Mouse (Mus musculus) testis, adult 2 months (tissue): ENCODE data around the gene Taf10. TPM values are rescaled to one million over a fixed set of nuclear protein-coding genes. Genes with fewer than 3 reads are reported as not detected.

Experiments used
- H3K27ac ChIP-seq: fragments of 200-500 bp; 2 replicates; pipeline ENCODE4 v1.5.1; 2012; ENCODE audit warnings: low read depth, low read length; ENCODE audit not compliant: control insufficient read depth, insufficient read depth
- H3K27me3 ChIP-seq: fragments of 200-500 bp; 2 replicates; pipeline ENCODE4 v1.6.1; 2012; ENCODE audit warnings: mild to moderate bottlenecking, low read length, moderate library complexity; ENCODE audit not compliant: control insufficient read depth, insufficient read depth
- H3K36me3 ChIP-seq: fragments of 200-500 bp; 2 replicates; pipeline ENCODE4 v1.6.1; 2012; ENCODE audit warnings: mild to moderate bottlenecking, low read length; ENCODE audit not compliant: control insufficient read depth, insufficient read depth
- H3K4me1 ChIP-seq: fragments of 200-500 bp; 2 replicates; pipeline ENCODE4 v1.6.1; 2012; ENCODE audit warnings: low read length; ENCODE audit not compliant: control insufficient read depth, insufficient read depth
- H3K4me3 ChIP-seq: fragments of 200-500 bp; 2 replicates; pipeline ENCODE4 v1.5.1; 2012; ENCODE audit warnings: low read depth, mild to moderate bottlenecking, low read length, moderate library complexity, mixed read lengths; ENCODE audit not compliant: control insufficient read depth
- CTCF ChIP-seq: fragments of 200-500 bp; IDR thresholded peaks from 2 replicates; pipeline ENCODE4 v1.5.1; 2012; ENCODE audit warnings: low read depth, mild to moderate bottlenecking, inconsistent platforms, low read length, moderate library complexity; ENCODE audit not compliant: control insufficient read depth, insufficient read depth, insufficient replicate concordance
- POLR2A ChIP-seq: fragments of 200-500 bp; IDR thresholded peaks from 2 replicates; pipeline ENCODE4 v1.6.1; 2012; ENCODE audit warnings: low read depth, mild to moderate bottlenecking, inconsistent platforms, low read length, moderate library complexity; ENCODE audit not compliant: control insufficient read depth
- polyA plus RNA-seq: library from polyadenylated mRNA; depleted of rRNA; stranded (reverse); fragments of >200 nt; gene quantifications from 2 replicates; pipeline ENCODE4 v1.2.3, GENCODE M21; 2012

Gene Taf10
- polyA plus RNA-seq, 1 experiment = 472 TPM

- peaks cover 10% of the 10 kb centered on the region for H3K4me1 ChIP-seq
- H3K4me3 ChIP-seq = no peak overlapping the region
- no peak overlapping the region for H3K27ac ChIP-seq
- TF ChIP-seq CTCF (no peak), POLR2A (no peak)
- peaks cover 4% of the 10 kb centered on the region; the same call in 1 of the 2 replicates for H3K27me3 ChIP-seq
- no peaks in the 10 kb centered on the region for H3K36me3 ChIP-seq
These were observed 39.7 kb upstream of the Taf10 start for GRCm38 (mm10) chr7:105783861-105784260.

GRCm38 (mm10) chr7:105778553-105779265 lies 34.5 kb upstream of the Taf10 start:
- H3K27me3 ChIP-seq = no peaks in the 10 kb centered on the region
- H3K4me3 ChIP-seq = no peak overlapping the region
- no peaks in the 10 kb centered on the region for H3K36me3 ChIP-seq
- TF ChIP-seq POLR2A (no peak), CTCF (no peak)
- no peaks in the 10 kb centered on the region; the same call in 1 of the 2 replicates for H3K4me1 ChIP-seq
- no peak overlapping the region for H3K27ac ChIP-seq

GRCm38 (mm10) chr7:105777797-105778552 lies 33.8 kb upstream of the Taf10 start:
- no peaks in the 10 kb centered on the region for H3K36me3 ChIP-seq
- H3K4me3 ChIP-seq = no peak overlapping the region
- H3K4me1 ChIP-seq = no peaks in the 10 kb centered on the region; the same call in 1 of the 2 replicates
- no peak overlapping the region for H3K27ac ChIP-seq
- TF ChIP-seq POLR2A (no peak), CTCF (no peak)
- no peaks in the 10 kb centered on the region for H3K27me3 ChIP-seq

DNA sequence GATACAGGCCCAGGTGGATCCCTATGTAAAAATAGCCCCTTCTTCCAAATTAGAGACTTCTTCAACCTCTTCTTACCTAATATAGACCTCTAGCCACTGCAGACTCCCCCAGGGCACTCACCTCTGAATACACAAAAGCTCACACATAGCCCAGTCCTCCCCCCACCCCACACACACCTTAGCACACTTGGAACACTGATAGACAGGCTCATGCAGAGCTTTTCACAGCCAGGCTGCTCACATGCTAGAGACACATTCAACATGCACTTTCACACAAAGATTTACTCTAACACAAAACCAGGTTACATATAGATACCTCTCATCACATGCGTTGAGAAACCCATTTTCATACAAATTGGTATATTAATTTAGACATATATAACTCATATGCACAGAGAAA lies 33.2 kb upstream of the Taf10 start:
- Histone ChIP-seq H3K27me3 (no peaks in the 10 kb centered on the region), H3K36me3 (no peaks in the 10 kb centered on the region), H3K4me3 (no peak overlapping the region), H3K27ac (no peak overlapping the region), H3K4me1 (no peaks in the 10 kb centered on the region; the same call in 1 of the 2 replicates)
- TF ChIP-seq POLR2A = no peak
- no peak for TF ChIP-seq CTCF

DNA sequence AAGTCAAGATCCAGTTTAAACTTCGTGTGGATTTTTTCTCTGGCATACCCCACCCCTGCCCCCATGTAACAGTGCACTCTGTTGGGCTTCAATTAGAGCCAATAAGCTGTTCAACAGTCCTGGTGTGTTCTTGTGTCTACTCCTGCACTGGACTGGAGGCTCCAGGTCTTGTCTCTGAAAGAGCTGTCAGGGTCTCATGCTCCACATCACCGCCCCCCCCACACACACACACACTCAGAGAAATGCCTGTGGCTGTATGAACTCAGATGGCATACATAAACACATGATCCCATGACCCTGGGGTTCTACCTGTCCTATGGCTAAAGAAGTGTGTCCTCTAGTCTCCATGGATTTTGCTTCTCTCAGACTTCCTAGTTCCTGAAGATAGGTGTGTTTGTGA lies 31.9 kb upstream of the Taf10 start:
- no peaks in the 10 kb centered on the region; the same call in 1 of the 2 replicates for H3K4me1 ChIP-seq
- TF ChIP-seq POLR2A = no peak
- no peak for TF ChIP-seq CTCF
- no peaks in the 10 kb centered on the region for H3K36me3 ChIP-seq
- H3K27me3 ChIP-seq = no peaks in the 10 kb centered on the region
- H3K4me3 ChIP-seq = no peak overlapping the region
- H3K27ac ChIP-seq = no peak overlapping the region

DNA sequence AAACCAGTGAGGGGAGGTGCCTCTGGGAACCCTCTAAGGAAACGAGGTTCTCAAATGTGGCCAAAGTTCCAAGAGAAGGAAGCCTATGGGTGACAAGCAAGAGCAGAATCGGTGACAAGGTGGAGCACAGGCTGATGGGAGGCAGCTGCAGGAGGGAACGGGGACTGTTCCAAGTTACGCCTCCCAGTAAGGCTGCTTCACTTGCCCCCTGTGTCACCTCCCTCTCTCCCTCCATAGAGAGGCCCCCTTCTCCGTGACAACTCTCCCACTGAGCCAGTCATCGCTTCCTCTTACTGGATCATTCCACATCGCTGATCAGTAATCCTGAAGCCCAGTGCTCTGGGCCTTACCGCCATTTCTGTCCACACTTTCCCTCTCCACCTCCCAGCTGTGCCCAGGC lies 30.5 kb upstream of the Taf10 start:
- H3K4me3 ChIP-seq = no peak overlapping the region
- TF ChIP-seq POLR2A = no peak
- no peak for TF ChIP-seq CTCF
- H3K4me1 ChIP-seq = no peaks in the 10 kb centered on the region; the same call in 1 of the 2 replicates
- no peaks in the 10 kb centered on the region for H3K27me3 ChIP-seq
- H3K27ac ChIP-seq = no peak overlapping the region
- no peaks in the 10 kb centered on the region for H3K36me3 ChIP-seq

- H3K36me3 ChIP-seq = no peaks in the 10 kb centered on the region
- H3K4me1 ChIP-seq = no peaks in the 10 kb centered on the region; the same call in 1 of the 2 replicates
- no peak overlapping the region for H3K27ac ChIP-seq
- no peak overlapping the region for H3K4me3 ChIP-seq
- no peaks in the 10 kb centered on the region for H3K27me3 ChIP-seq
- TF ChIP-seq POLR2A (no peak), CTCF (no peak)
These were observed 28.9 kb upstream of the Taf10 start for GRCm38 (mm10) chr7:105773041-105773440.

DNA sequence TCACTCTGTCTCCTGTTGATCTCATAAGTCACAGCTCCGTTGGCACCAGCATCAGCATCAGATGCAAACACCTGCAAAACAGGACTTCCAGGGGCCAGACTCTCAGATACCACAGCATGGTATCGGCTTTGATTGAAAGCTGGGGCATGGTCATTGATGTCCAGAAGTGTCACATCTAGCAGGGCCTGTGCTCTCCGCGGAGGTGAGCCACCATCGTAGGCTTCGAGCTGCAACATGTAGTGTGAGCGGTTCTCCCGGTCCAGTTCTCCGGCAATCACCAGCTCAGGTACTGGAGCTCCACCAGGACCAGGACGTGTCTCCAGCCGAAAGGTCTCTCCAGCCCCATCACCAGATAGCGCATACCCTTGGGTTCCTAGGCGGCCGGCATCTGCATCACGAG lies 28.2 kb upstream of the Taf10 start:
- Histone ChIP-seq H3K27ac (no peak overlapping the region), H3K36me3 (no peaks in the 10 kb centered on the region), H3K4me3 (no peak overlapping the region), H3K27me3 (no peaks in the 10 kb centered on the region), H3K4me1 (no peaks in the 10 kb centered on the region; the same call in 1 of the 2 replicates)
- TF ChIP-seq POLR2A = no peak
- TF ChIP-seq CTCF = no peak
